Mouse (Mus musculus) ES-E14 (cell line): ENCODE results near the gene Lingo1. TPM values are rescaled to one million over a fixed set of nuclear protein-coding genes. Genes with fewer than 3 reads are reported as not detected.

Experiments used
- DNase-seq: peaks from one replicate; pipeline ENCODE4 v3.0.0-alpha.2; 2013; ENCODE audit warnings: low read depth, low spot score
- H3K27ac ChIP-seq: 2 replicates; pipeline ENCODE4 v1.5.1; 2012; ENCODE audit warnings: low read depth, mild to moderate bottlenecking, low read length, moderate library complexity, mixed read lengths; ENCODE audit not compliant: poor library complexity, insufficient read depth, severe bottlenecking
- H3K36me3 ChIP-seq: 2 replicates; pipeline ENCODE4 v1.6.1; 2012; ENCODE audit warnings: mild to moderate bottlenecking, low read length, moderate library complexity, mixed read lengths; ENCODE audit not compliant: control insufficient read depth, poor library complexity, insufficient read depth, severe bottlenecking
- H3K4me1 ChIP-seq, 2 experiments: fragments of 150-350 bp in 1 of 2; sonication (generic) in 1 of 2; 2 replicates each; pipeline ENCODE4 v1.6.1; 2012; ENCODE audit warnings: low read length in 2 of 2, mild to moderate bottlenecking in 1 of 2, mixed read lengths in 1 of 2; ENCODE audit not compliant: control insufficient read depth in 2 of 2, insufficient read depth in 2 of 2, poor library complexity in 1 of 2
- H3K4me3 ChIP-seq, 2 experiments: fragments of 150-350 bp in 1 of 2; sonication (generic) in 1 of 2; 2 replicates each; pipeline ENCODE4 v1.5.1; 2012; ENCODE audit warnings: low read length in 2 of 2, low read depth in 1 of 2, mild to moderate bottlenecking in 1 of 2, mixed read lengths in 1 of 2; ENCODE audit not compliant: insufficient read depth in 1 of 2, poor library complexity in 1 of 2, severe bottlenecking in 1 of 2
- H3K9ac ChIP-seq: 2 replicates; pipeline ENCODE4 v1.6.1; 2012; ENCODE audit warnings: low read depth, mild to moderate bottlenecking, low read length, mixed read lengths; ENCODE audit not compliant: poor library complexity, insufficient read depth, severe bottlenecking
- H3K9me3 ChIP-seq: fragments of 150-350 bp; sonication (generic); 2 replicates; pipeline ENCODE4 v1.6.1; 2012; ENCODE audit warnings: low read depth, mild to moderate bottlenecking, low read length; ENCODE audit not compliant: control insufficient read depth, insufficient read depth
- CHD2 ChIP-seq: IDR thresholded peaks from 2 replicates; pipeline ENCODE4 v1.6.1; 2014; ENCODE audit warnings: mild to moderate bottlenecking, low read depth, low read length, inconsistent platforms
- HCFC1 ChIP-seq: IDR thresholded peaks from 2 replicates; pipeline ENCODE4 v1.6.1; 2012; ENCODE audit warnings: low read length, inconsistent platforms, borderline replicate concordance; ENCODE audit not compliant: insufficient read depth
- MAFK ChIP-seq: IDR thresholded peaks from 2 replicates; pipeline ENCODE4 v1.6.1; 2014; ENCODE audit warnings: mild to moderate bottlenecking, low read depth, low read length, inconsistent platforms; ENCODE audit not compliant: insufficient read depth
- ZC3H11A ChIP-seq: IDR thresholded peaks from 2 replicates; pipeline ENCODE4 v1.6.1; 2012; ENCODE audit warnings: low read depth, mild to moderate bottlenecking, inconsistent platforms, low read length, borderline replicate concordance
- ZNF384 ChIP-seq: IDR thresholded peaks from 2 replicates; pipeline ENCODE4 v1.6.1; 2012; ENCODE audit warnings: low read depth, low read length, inconsistent platforms
- in situ Hi-C, 2 experiments: fragments of 600-800 bp; cut with MboI; formaldehyde crosslinking; loops; one replicate each; pipeline ENCODE4 v1.15.1; 2025; ENCODE audit warnings: low sequenced_read_pairs in 2 of 2, inconsistent platforms in 1 of 2; ENCODE audit not compliant: unreplicated experiment in 2 of 2
- total RNA-seq: library from RNA; depleted of rRNA; stranded (reverse); fragments of 300-350 nt; gene quantifications from 2 replicates; pipeline ENCODE4 v1.2.3, GENCODE M21; 2012

Gene Lingo1
- total RNA-seq, 1 experiment = 1.3 TPM

GRCm38 (mm10) chr9:56652551-56652950 is 143.7 kb downstream of the Lingo1 start:
- H3K9ac ChIP-seq = no peak overlapping the region
- no peak overlapping the region for H3K27ac ChIP-seq
- no peaks in the 10 kb centered on the region for H3K9me3 ChIP-seq
- H3K4me1 ChIP-seq = peaks cover 0 to 3% of the 10 kb centered on the region in 2 experiments; a peak in 1 of 4 replicates
- H3K36me3 ChIP-seq = no peaks in the 10 kb centered on the region
- TF ChIP-seq MAFK (no peak), HCFC1 (no peak), ZC3H11A (no peak), ZNF384 (no peak), CHD2 (no peak)
- no peak for DNase-seq
- H3K4me3 ChIP-seq = no peak overlapping the region
- in situ Hi-C loops = no loop called here

GRCm38 (mm10) chr9:56651586-56651985 is 144.7 kb downstream of the Lingo1 start:
- peaks cover 0 to 3% of the 10 kb centered on the region in 2 experiments; a peak in 1 of 4 replicates for H3K4me1 ChIP-seq
- no peak overlapping the region for H3K9ac ChIP-seq
- no peak for DNase-seq
- H3K36me3 ChIP-seq = no peaks in the 10 kb centered on the region
- TF ChIP-seq CHD2 = no peak
- no peak for TF ChIP-seq ZC3H11A
- no peak for TF ChIP-seq MAFK
- TF ChIP-seq ZNF384 = no peak
- TF ChIP-seq HCFC1 = no peak
- no peak overlapping the region for H3K27ac ChIP-seq
- in situ Hi-C loops = no loop called here
- no peak overlapping the region for H3K4me3 ChIP-seq
- no peaks in the 10 kb centered on the region for H3K9me3 ChIP-seq

GRCm38 (mm10) chr9:56646227-56647025 is 149.8 kb downstream of the Lingo1 start:
- Histone ChIP-seq H3K4me1 (peaks cover 0 to 3% of the 10 kb centered on the region in 2 experiments; a peak in 1 of 4 replicates), H3K4me3 (no peak overlapping the region), H3K36me3 (no peaks in the 10 kb centered on the region), H3K9me3 (no peaks in the 10 kb centered on the region), H3K27ac (no peak overlapping the region), H3K9ac (no peak overlapping the region)
- TF ChIP-seq CHD2 (no peak), HCFC1 (no peak), MAFK (no peak), ZNF384 (no peak), ZC3H11A (no peak)
- in situ Hi-C loops = no loop called here
- no peak for DNase-seq

GRCm38 (mm10) chr9:56643474-56643873 is 152.8 kb downstream of the Lingo1 start:
- no peak for DNase-seq
- Histone ChIP-seq H3K4me3 (no peak overlapping the region), H3K9ac (no peak overlapping the region), H3K4me1 (no peaks in the 10 kb centered on the region), H3K9me3 (no peaks in the 10 kb centered on the region), H3K36me3 (no peaks in the 10 kb centered on the region), H3K27ac (no peak overlapping the region)
- TF ChIP-seq MAFK (no peak), HCFC1 (no peak), ZC3H11A (no peak), CHD2 (no peak), ZNF384 (no peak)
- in situ Hi-C loops = no loop called here
